Mouse (Mus musculus): ENCODE results near the gene Sf1. TPM values are rescaled to one million over a fixed set of nuclear protein-coding genes. Genes with fewer than 3 reads are reported as not detected.
A peak's percentile ranks its signal among the peaks of the same experiment; 100 is the strongest.

The Sf1 gene
- polyA plus RNA-seq, 1 experiment from 2014 or later: 49.5 TPM

- ATAC-seq: peak; percentile 73
- 1% methylated on average over 22 of the region's 32 CpGs for WGBS
These were observed 37.8 kb downstream of the Sf1 start for GRCm38 (mm10) chr19:6401131-6401815.

DNA sequence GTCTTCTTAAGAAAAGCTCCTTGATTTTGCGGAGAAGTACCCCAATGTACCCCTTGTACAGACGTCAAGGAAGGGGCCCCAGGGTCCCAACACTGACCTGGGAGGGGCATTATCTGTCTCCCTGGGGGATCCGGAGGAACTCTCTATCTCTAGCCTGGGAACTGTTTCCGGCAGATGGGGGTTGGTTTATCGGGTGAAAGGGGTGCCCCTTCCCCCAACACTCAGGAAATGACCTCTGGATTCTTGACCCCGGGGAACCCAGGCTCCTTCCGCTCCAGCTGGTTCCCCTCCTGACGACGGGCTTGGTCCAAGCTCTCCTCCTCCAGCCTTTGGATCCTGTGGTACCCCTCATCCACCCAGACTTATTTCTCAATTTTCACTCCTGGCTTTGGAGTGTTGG, 38.5 kb downstream of the Sf1 start:
- DNase-seq (ENCODE audit: low spot score) (peak; percentile 55), ATAC-seq (peak; percentile 10; the same call in 1 of the 2 replicates)
- Histone ChIP-seq H3K4me2 (replicated peaks; ENCODE audit: low read depth, low read length) (peak overlapping the region; percentile 99), H3K4me1 (ENCODE audit: insufficient read depth, low read depth, low read length) (peaks cover 3% of the 10 kb centered on the region; the same call in 1 of the 2 replicates), H3K27me3 (replicated peaks; ENCODE audit: insufficient read depth, low read length) (no peaks in the 10 kb centered on the region), H3K9me3 (ENCODE audit: low read length) (no peaks in the 10 kb centered on the region), H3K4me3 (ENCODE audit: low read depth, low read length) (peak overlapping the region; percentile 62), H3K27ac (ENCODE audit: low read length) (peak overlapping the region; percentile 73; the same call in 1 of the 2 replicates), H3K9ac (replicated peaks; ENCODE audit: low read depth) (0 out of 2 replicates have a peak overlapping the region, but pooled peaks have one; percentile 1), H3K36me3 (ENCODE audit: insufficient read depth, low read length) (no peaks in the 10 kb centered on the region)
- TF ChIP-seq EP300 (IDR thresholded peaks at IDR 0.05) (no peak; the same call in 1 of the 2 replicates), CTCF (IDR thresholded peaks at IDR 0.05) (no peak)
- 6% methylated on average over 9 of the region's 9 CpGs for WGBS

More at GRCm38 (mm10) chr19:6401131-6401815, 37.8 kb downstream of the Sf1 start:
- Histone ChIP-seq H3K27ac (ENCODE audit: low read length) (peak overlapping the region; percentile 73), H3K4me1 (ENCODE audit: insufficient read depth, low read depth, low read length) (peaks cover 3% of the 10 kb centered on the region; the same call in 1 of the 2 replicates), H3K27me3 (replicated peaks; ENCODE audit: insufficient read depth, low read length) (no peaks in the 10 kb centered on the region), H3K4me2 (replicated peaks; ENCODE audit: low read depth, low read length) (peak overlapping the region; percentile 99), H3K4me3 (ENCODE audit: low read depth, low read length) (peak overlapping the region; percentile 62), H3K36me3 (ENCODE audit: insufficient read depth, low read length) (no peaks in the 10 kb centered on the region), H3K9ac (replicated peaks; ENCODE audit: low read depth) (0 out of 2 replicates have a peak overlapping the region, but pooled peaks have one; percentile 24), H3K9me3 (ENCODE audit: low read length) (no peaks in the 10 kb centered on the region)
- DNase-seq (ENCODE audit: low spot score): peak; percentile 92
- TF ChIP-seq EP300 (IDR thresholded peaks at IDR 0.05) (peak; percentile 35; the same call in 1 of the 2 replicates), CTCF (IDR thresholded peaks at IDR 0.05) (peak; percentile 91)

- Histone ChIP-seq H3K4me1 (ENCODE audit: insufficient read depth, low read depth, low read length) (peaks cover 3% of the 10 kb centered on the region; the same call in 1 of the 2 replicates), H3K4me3 (ENCODE audit: low read depth, low read length) (no peak overlapping the region), H3K27me3 (replicated peaks; ENCODE audit: insufficient read depth, low read length) (no peaks in the 10 kb centered on the region), H3K9ac (replicated peaks; ENCODE audit: low read depth) (no peak overlapping the region), H3K27ac (ENCODE audit: low read length) (no peak overlapping the region), H3K9me3 (ENCODE audit: low read length) (no peaks in the 10 kb centered on the region), H3K36me3 (ENCODE audit: insufficient read depth, low read length) (no peaks in the 10 kb centered on the region), H3K4me2 (replicated peaks; ENCODE audit: low read depth, low read length) (no peak overlapping the region)
- no peak for ATAC-seq
- no peak for DNase-seq (ENCODE audit: low spot score)
- WGBS: 73% methylated on average over 10 of the region's 10 CpGs
- TF ChIP-seq EP300 (IDR thresholded peaks at IDR 0.05) (no peak), CTCF (IDR thresholded peaks at IDR 0.05) (no peak)
These were observed 40.4 kb downstream of the Sf1 start for GRCm38 (mm10) chr19:6403869-6404268.

DNA sequence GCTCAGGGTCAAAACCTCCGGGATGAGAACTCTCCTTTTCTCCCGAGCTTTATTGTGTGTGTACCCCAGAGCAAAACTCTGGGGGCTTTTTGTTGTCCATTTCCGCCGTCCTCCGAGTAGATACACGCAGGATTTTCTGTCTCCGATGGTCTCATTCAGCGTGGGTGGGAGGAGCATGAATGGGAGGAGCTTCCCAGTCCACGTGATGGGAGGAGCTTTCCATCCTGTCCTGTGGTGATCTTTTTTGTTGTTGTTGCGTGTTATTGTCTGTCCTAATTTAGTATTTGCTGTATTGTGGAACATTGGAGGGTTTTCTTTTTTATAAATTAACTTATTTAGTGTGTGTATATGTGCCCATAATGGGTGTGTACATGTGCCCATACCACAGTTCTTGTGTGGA, 41.9 kb downstream of the Sf1 start:
- no peak for TF ChIP-seq EP300 (IDR thresholded peaks at IDR 0.05)
- TF ChIP-seq CTCF (IDR thresholded peaks at IDR 0.05): no peak
- H3K9me3 ChIP-seq (ENCODE audit: low read length): no peaks in the 10 kb centered on the region
- H3K4me3 ChIP-seq (ENCODE audit: low read depth, low read length): no peak overlapping the region
- no peaks in the 10 kb centered on the region for H3K36me3 ChIP-seq (ENCODE audit: insufficient read depth, low read length)
- no peak overlapping the region for H3K9ac ChIP-seq (replicated peaks; ENCODE audit: low read depth)
- ATAC-seq (no peak), DNase-seq (ENCODE audit: low spot score) (no peak)
- WGBS: 66% methylated on average over 10 of the region's 10 CpGs
- H3K4me1 ChIP-seq (ENCODE audit: insufficient read depth, low read depth, low read length): no peaks in the 10 kb centered on the region; the same call in 1 of the 2 replicates
- no peak overlapping the region for H3K27ac ChIP-seq (ENCODE audit: low read length)
- no peak overlapping the region for H3K4me2 ChIP-seq (replicated peaks; ENCODE audit: low read depth, low read length)
- H3K27me3 ChIP-seq (replicated peaks; ENCODE audit: insufficient read depth, low read length): no peaks in the 10 kb centered on the region

DNA sequence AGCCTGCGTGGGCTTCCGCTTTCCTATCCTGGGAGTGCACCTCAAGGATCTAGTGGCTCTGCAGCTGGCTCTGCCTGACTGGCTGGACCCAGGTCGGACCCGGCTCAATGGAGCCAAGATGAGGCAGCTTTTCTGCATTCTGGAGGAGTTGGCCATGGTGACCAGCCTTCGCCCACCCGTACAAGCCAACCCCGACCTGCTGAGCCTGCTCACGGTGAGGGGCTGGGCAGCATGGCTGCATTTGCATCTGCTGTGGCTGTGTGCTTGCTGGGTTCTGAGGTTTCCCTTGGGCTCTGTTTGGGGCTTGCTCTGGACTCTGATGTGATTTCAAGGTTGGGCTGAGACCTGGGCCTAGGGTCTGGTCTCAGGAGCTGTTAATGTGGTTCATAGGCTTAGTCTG, 43.6 kb downstream of the Sf1 start:
- no peak for TF ChIP-seq EP300 (IDR thresholded peaks at IDR 0.05)
- TF ChIP-seq CTCF (IDR thresholded peaks at IDR 0.05): no peak
- Histone ChIP-seq H3K4me3 (ENCODE audit: low read depth, low read length) (no peak overlapping the region), H3K9ac (replicated peaks; ENCODE audit: low read depth) (no peak overlapping the region), H3K9me3 (ENCODE audit: low read length) (no peaks in the 10 kb centered on the region), H3K27ac (ENCODE audit: low read length) (no peak overlapping the region), H3K4me1 (ENCODE audit: insufficient read depth, low read depth, low read length) (no peaks in the 10 kb centered on the region), H3K27me3 (replicated peaks; ENCODE audit: insufficient read depth, low read length) (no peaks in the 10 kb centered on the region), H3K4me2 (replicated peaks; ENCODE audit: low read depth, low read length) (no peak overlapping the region), H3K36me3 (ENCODE audit: insufficient read depth, low read length) (no peaks in the 10 kb centered on the region)
- WGBS: 88% methylated on average over 8 of the region's 8 CpGs
- no peak for ATAC-seq
- DNase-seq (ENCODE audit: low spot score): no peak

- no peak overlapping the region for H3K9ac ChIP-seq (replicated peaks; ENCODE audit: low read depth)
- no peaks in the 10 kb centered on the region for H3K4me1 ChIP-seq (ENCODE audit: insufficient read depth, low read depth, low read length)
- TF ChIP-seq CTCF (IDR thresholded peaks at IDR 0.05) (no peak), EP300 (IDR thresholded peaks at IDR 0.05) (no peak)
- no peak overlapping the region for H3K4me3 ChIP-seq (ENCODE audit: low read depth, low read length)
- DNase-seq (ENCODE audit: low spot score) (no peak), ATAC-seq (no peak)
- H3K27me3 ChIP-seq (replicated peaks; ENCODE audit: insufficient read depth, low read length): no peaks in the 10 kb centered on the region
- no peak overlapping the region for H3K4me2 ChIP-seq (replicated peaks; ENCODE audit: low read depth, low read length)
- no peaks in the 10 kb centered on the region for H3K36me3 ChIP-seq (ENCODE audit: insufficient read depth, low read length)
- WGBS: 58% methylated on average over 16 of the region's 16 CpGs
- no peak overlapping the region for H3K27ac ChIP-seq (ENCODE audit: low read length)
- no peaks in the 10 kb centered on the region for H3K9me3 ChIP-seq (ENCODE audit: low read length)
These were observed 44.5 kb downstream of the Sf1 start for GRCm38 (mm10) chr19:6407816-6408510.

All from lung, postnatal 0 days (tissue).